Mouse (Mus musculus): ENCODE data around the gene Hlcs. TPM values are rescaled to one million over a fixed set of nuclear protein-coding genes. Genes with fewer than 3 reads are reported as not detected.

Gene Hlcs
- polyA plus RNA-seq, 1 experiment = 6.6 TPM

DNA sequence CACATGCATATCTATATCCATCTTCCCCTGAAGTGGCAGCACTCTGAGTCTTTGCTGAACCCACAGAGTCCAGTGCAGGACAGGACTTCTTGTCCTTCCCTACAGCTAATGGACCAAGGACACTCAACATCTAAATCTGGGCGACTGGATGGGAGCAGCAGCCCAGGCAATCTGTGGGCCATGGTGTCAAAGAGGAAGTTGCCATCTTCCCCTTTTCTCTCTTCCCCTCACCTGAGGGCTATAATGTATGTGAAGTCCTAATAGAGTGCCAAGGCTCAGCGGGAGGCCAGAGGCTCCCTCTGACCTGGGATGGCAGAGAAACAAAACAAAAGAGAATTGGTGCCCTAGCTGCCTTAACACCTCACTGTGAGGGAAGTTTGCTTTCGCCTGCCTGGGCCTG is 29.4 kb downstream of the Hlcs start:
- Histone ChIP-seq H3K27ac (replicated peaks; ENCODE audit: low read depth, low read length) (no peak overlapping the region), H3K4me1 (ENCODE audit: control insufficient read depth, insufficient read depth, insufficient read length, low read length) (no peaks in the 10 kb centered on the region), H3K4me3 (ENCODE audit: insufficient read depth, low read depth, low read length) (no peak overlapping the region)

DNA sequence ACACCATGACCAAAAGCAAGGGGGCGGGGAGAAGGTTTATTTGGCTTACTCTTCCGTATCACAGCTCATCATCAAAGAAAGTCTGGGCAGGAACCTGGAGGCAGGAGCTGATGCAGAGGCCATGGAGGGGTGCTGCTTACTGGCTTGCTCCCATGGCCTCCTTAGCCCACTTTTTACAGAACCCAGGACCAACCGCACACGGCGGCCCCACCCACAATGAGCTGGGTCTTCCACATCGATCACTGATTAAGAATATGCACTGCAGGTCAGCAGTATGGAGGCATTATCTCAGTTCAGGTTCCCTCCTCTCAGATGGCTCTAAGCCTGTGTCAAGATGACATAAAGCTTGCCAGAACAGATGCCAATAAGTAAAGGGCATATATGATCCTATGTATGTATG is 42.5 kb downstream of the Hlcs start:
- H3K4me1 ChIP-seq (ENCODE audit: control insufficient read depth, insufficient read depth, insufficient read length, low read length) = no peaks in the 10 kb centered on the region
- no peak overlapping the region for H3K4me3 ChIP-seq (ENCODE audit: insufficient read depth, low read depth, low read length)
- no peak overlapping the region for H3K27ac ChIP-seq (replicated peaks; ENCODE audit: low read depth, low read length)

DNA sequence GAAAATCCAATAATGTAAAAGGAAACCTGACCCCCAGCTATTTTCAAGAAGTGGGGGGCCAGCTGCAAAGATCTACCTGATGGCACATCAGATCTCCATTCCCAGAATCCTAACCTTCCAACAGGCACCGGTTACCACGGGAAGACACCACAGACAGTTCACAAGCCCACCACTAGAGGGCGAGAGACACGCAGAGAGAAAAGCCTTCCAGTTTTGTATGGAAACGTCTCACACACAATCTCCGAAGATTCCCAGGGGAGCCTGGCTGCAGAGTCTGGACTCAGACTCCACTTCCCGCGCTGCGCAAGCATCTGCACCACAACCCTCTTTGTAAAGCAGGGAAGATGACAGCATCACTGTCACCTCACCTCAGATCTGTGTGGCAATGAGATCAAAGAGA is 43.7 kb downstream of the Hlcs start:
- Histone ChIP-seq H3K27ac (replicated peaks; ENCODE audit: low read depth, low read length) (no peak overlapping the region), H3K4me1 (ENCODE audit: control insufficient read depth, insufficient read depth, insufficient read length, low read length) (no peaks in the 10 kb centered on the region), H3K4me3 (ENCODE audit: insufficient read depth, low read depth, low read length) (no peak overlapping the region)

DNA sequence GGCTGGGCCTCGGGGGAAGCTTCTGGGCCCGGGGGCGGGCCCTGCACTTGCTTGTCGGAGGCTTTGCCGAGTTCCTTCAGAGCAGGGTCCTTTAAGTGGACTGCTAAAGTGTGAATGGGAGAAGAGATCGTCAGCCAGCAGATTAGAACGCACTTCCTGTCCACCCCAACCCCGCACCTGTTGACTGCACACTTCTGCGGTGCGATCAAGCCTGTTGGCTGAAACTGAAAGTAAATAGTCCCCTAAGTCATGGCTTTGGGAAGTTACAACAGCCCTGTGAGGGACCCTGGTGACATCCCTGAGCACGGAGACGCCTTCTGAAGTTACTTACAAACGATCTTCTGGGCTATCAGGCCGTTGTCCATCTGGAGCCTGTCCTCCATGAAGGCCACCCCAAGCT is 45.2 kb downstream of the Hlcs start:
- no peaks in the 10 kb centered on the region for H3K4me1 ChIP-seq (ENCODE audit: control insufficient read depth, insufficient read depth, insufficient read length, low read length)
- H3K4me3 ChIP-seq (ENCODE audit: insufficient read depth, low read depth, low read length) = no peak overlapping the region
- H3K27ac ChIP-seq (replicated peaks; ENCODE audit: low read depth, low read length) = no peak overlapping the region

DNA sequence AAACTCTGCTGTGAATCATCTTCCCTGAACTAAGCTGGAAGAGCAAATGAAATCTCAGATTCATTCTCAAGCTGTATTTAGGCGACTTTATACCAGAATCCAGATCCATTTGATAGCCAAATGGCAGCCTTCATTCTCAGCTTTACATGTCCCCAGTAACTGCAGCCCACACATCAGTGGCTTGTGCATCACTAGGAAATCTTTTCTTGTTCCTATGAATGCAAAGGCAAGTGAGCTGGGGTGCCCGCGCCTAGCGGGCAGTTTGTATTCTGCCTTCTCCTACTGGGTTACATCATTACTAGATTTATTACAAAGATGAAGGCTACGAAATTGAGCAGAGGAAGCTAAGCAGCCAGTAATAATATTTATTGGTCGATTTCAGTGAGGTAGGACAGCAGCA is 48.8 kb downstream of the Hlcs start:
- H3K4me3 ChIP-seq (ENCODE audit: insufficient read depth, low read depth, low read length) = no peak overlapping the region

DNA sequence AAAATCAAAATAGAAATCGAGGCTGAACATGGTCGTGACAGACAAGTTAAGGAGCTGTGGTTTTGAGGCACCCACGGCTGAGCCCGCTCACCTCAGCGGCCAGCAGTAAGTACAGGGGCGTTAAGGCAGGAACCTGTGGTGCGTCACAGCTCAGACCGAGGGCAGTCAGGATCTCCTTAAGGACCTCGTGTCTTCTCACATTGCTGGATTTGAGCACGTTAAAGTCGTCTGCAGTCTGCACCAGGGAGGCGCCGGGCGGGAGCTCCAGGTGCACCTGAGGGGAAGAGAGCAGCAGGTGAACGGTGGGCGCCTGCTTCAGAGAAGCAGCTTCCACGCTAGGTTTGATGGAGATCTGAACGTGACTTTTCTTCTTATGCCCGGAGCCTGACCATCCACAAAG is 50.9 kb downstream of the Hlcs start:
- no peak overlapping the region for H3K4me3 ChIP-seq (ENCODE audit: insufficient read depth, low read depth, low read length)
- H3K27ac ChIP-seq (replicated peaks; ENCODE audit: low read depth, low read length) = no peak overlapping the region
- H3K4me1 ChIP-seq (ENCODE audit: control insufficient read depth, insufficient read depth, insufficient read length, low read length) = no peaks in the 10 kb centered on the region

More for the DNA sequence above, 48.8 kb downstream of the Hlcs start:
- Histone ChIP-seq H3K4me1 (ENCODE audit: control insufficient read depth, insufficient read depth, insufficient read length, low read length) (no peaks in the 10 kb centered on the region), H3K27ac (replicated peaks; ENCODE audit: low read depth, low read length) (no peak overlapping the region)

DNA sequence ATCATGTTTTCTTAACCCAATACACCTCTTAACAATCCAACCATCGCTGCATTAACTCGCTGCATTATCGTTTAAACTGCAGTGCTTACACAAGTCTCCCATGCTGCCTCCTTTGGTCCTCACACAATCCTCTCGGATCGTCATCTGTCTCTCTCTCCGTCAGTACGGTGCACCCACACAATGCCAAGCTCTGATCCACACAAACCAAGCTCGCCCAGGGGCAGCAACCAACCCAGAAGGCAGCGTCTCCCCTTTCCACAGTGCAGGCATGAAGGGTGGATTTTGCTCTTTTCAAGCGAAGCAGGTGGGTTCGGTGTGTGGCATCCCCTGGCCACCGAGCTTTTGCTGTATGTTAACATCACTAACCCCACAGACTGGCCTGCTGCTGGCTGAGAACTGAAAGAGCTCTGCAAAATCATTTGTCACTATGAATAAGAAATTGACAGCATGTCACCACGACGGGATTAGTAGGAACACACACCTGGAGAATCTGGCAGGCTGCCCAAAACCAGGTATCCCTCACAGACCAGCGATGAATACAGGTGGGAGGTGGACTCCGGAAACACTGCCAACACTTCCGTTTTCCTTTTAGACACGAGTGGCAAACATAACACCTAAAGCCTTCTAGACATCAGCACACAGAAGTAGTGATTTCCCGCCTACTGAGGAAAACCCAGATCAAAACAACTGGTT is 52.3 kb downstream of the Hlcs start:
- H3K4me1 ChIP-seq (ENCODE audit: control insufficient read depth, insufficient read depth, insufficient read length, low read length) = no peaks in the 10 kb centered on the region
- H3K4me3 ChIP-seq (ENCODE audit: insufficient read depth, low read depth, low read length) = no peak overlapping the region
- no peak overlapping the region for H3K27ac ChIP-seq (replicated peaks; ENCODE audit: low read depth, low read length)

DNA sequence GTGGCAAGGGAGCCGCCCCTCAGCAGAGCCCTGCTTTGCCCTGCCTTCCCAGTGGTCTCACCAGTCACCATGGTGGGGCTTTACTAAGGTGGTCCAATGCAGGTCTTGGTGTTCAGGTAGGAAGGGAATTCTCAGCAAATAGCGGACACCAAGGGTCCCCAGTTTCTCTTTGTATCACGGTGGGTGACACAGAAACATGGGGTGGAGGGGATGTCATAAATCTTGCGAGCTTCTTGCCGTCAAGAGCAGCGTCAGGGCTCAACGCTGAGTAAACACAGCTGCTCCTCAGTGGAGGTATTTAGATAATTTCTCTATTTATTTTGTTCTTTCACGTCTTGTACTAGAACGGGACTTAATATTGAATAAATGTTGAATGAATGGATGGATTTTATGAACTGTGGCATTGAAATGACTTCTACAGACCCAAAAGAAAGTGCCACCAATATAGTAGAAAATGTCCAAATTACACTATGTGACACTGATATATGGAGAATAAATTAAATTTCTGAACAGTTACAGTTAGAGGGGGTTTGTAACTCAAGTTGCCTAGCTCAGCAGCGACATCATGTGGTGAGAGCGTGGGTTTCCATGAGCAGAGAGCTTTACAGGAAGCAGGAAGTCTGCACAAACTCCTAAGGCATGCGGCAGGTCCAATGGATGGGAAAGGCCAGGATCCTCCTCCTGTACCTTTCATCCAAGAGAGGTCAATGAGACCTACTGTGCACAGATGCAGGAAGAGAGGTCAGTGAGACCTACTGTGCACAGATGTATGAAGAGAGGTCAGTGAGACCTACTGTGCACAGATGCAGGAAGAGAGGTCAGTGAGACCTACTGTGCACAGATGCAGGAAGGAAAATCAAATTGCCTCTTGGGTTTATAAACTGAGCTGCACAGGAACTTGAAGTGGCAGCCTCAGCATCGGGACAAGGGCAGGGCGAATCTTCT is 54.7 kb downstream of the Hlcs start:
- H3K4me1 ChIP-seq (ENCODE audit: control insufficient read depth, insufficient read depth, insufficient read length, low read length) = no peaks in the 10 kb centered on the region
- H3K4me3 ChIP-seq (ENCODE audit: insufficient read depth, low read depth, low read length) = no peak overlapping the region
- no peak overlapping the region for H3K27ac ChIP-seq (replicated peaks; ENCODE audit: low read depth, low read length)

DNA sequence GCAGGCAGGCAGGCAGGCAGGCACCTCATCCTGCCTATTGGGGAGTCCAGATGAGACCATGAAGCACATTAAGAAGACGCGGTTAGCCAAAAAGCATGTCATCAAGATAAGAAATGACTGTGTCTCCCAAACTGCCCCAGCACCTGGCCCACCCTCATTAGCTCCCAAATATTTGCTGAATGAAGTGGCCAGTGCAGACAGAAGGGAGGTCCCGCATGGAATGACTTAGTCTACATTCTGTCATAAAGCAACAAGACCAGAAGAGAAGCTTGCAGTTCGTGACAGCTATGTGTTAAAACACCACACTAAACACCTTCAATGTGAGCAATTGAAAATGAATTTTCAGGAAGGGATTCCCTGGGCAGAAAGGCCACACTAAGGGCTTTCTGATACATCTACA is 57.8 kb downstream of the Hlcs start:
- no peak overlapping the region for H3K27ac ChIP-seq (replicated peaks; ENCODE audit: low read depth, low read length)
- no peak overlapping the region for H3K4me3 ChIP-seq (ENCODE audit: insufficient read depth, low read depth, low read length)
- H3K4me1 ChIP-seq (ENCODE audit: control insufficient read depth, insufficient read depth, insufficient read length, low read length) = no peaks in the 10 kb centered on the region

DNA sequence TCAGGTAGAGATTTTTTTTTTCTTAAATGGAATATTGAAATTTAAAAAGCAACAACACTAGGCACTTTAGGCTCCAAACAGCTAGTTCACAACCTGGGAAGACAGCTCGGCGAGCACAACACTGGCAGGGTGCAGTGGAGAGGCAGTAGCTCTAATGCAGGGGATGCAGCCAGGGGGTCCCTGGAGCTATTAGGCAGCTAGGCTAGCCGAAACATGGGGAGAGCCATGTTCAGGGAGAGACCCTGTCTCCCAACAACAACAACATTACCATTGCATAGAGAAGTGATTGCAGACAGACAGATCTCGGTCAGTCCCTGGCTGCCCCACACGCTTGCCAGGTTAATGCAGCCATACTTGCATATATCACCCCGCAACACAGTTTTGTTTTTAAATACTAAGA is 58.3 kb downstream of the Hlcs start:
- no peak overlapping the region for H3K4me3 ChIP-seq (ENCODE audit: insufficient read depth, low read depth, low read length)
- H3K27ac ChIP-seq (replicated peaks; ENCODE audit: low read depth, low read length) = no peak overlapping the region
- H3K4me1 ChIP-seq (ENCODE audit: control insufficient read depth, insufficient read depth, insufficient read length, low read length) = no peaks in the 10 kb centered on the region

DNA sequence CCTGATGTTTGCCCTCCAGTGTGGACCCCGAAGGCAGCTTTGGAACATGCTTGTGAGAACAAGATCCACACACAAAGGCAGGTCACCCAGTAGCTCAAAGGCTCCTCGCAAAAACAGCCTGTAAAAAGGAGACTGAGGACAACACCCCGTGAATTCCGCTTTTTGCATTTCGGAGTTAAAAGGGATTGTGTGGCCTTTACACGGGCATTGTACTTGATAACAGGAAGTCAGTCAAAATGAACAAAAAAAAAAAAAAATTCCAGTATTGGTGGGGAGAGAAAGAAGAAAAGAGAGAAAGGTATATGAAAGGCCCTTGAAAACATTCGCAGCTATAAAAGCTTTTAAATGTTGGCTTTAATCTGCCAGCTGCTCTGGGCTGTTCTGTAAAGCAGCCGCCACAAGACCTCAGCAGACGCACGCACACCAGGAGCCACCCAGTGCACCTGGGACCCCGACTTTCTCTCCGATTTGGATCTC is 58.9 kb downstream of the Hlcs start:
- no peak overlapping the region for H3K4me3 ChIP-seq (ENCODE audit: insufficient read depth, low read depth, low read length)
- no peak overlapping the region for H3K27ac ChIP-seq (replicated peaks; ENCODE audit: low read depth, low read length)
- no peaks in the 10 kb centered on the region for H3K4me1 ChIP-seq (ENCODE audit: control insufficient read depth, insufficient read depth, insufficient read length, low read length)

DNA sequence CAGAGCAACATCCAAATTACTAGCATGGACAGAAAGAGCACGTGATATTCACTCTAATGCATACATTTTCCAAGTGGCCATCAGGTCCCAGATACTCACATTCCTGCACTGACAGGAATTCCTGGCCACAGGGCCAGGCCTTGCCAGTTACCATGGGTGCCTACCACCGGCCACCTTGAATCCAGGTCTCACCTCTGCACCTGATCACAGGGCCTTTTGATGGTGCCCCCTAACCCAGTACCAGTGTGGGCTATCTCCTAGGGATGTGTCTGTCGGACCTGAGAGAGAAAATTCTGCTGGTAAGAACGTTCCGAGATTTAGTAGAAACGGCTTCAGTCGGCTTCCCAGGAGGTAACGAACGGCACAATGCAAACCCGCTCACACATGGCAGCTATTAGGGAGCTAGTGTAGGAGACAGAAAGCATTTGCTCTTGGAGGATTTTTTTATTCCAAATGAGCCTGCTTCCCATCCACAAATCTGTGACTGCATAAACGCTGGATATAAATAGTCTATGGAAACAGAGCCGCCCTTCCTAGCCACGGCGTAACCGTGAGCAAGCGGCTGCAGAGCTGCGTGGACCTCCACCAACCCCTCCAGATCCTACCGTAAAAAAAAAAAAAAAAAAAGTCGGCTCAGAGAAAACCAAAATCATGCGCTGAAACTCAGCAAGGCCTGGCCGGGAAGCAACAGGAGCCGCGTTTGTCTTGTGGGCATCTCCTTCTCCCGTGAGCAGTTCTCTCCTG is 59.5 kb downstream of the Hlcs start:
- Histone ChIP-seq H3K4me3 (ENCODE audit: insufficient read depth, low read depth, low read length) (no peak overlapping the region), H3K4me1 (ENCODE audit: control insufficient read depth, insufficient read depth, insufficient read length, low read length) (no peaks in the 10 kb centered on the region), H3K27ac (replicated peaks; ENCODE audit: low read depth, low read length) (no peak overlapping the region)

DNA sequence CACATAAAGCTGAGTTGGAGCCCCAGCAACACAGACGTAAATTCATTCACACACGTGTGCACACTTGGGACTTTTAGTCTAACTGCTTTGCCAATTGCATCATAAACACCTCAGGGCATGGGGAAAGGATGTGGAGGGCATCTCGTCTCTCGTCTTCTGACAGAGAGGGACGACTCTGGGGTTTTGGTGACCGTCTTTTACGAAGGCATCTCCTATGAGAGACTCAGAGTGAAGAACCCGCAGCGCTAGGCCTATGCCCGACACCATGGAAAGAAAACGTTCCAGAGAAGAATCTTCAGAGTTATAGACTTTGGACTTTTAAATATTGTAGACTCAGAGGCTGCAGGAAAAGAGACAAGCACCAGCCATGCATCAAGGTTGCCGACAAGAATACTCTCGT is 61.6 kb downstream of the Hlcs start:
- H3K27ac ChIP-seq (replicated peaks; ENCODE audit: low read depth, low read length) = no peak overlapping the region
- no peaks in the 10 kb centered on the region for H3K4me1 ChIP-seq (ENCODE audit: control insufficient read depth, insufficient read depth, insufficient read length, low read length)
- H3K4me3 ChIP-seq (ENCODE audit: insufficient read depth, low read depth, low read length) = no peak overlapping the region

DNA sequence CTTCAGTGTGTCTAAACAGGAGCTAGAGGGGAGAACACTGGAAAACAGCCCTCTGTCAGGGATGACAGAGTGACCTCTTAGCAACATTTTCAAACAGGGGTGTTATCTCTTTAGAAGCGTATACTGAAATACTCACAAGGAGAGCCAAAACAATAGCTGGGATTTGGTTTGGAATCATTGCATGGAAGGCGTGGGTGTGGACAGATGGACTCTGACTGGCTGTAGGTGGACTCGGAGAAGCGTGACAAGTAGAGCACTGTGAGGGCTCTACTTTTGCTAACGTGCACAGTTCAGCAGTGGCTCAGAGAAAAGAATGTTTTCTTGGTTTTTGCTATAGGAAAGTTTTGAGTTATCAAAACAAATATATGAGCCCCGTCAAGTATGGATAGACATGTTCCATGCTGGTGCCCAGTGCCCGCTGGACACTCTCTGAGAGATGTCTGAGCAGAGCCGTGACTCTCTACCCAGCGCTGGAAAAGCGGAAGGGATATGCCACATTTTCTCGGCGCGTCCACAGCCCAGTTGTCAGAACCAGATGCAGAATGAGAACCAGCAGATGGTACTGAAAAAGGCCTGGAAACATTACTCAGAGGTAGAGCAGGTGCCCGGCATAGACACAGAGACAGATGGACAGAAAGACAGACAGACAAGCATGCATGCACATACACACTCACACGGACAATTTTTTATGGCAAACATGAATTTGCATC is 62.6 kb downstream of the Hlcs start:
- no peaks in the 10 kb centered on the region for H3K4me1 ChIP-seq (ENCODE audit: control insufficient read depth, insufficient read depth, insufficient read length, low read length)
- H3K4me3 ChIP-seq (ENCODE audit: insufficient read depth, low read depth, low read length) = no peak overlapping the region
- peak overlapping the region; percentile 75 for H3K27ac ChIP-seq (replicated peaks; ENCODE audit: low read depth, low read length)

DNA sequence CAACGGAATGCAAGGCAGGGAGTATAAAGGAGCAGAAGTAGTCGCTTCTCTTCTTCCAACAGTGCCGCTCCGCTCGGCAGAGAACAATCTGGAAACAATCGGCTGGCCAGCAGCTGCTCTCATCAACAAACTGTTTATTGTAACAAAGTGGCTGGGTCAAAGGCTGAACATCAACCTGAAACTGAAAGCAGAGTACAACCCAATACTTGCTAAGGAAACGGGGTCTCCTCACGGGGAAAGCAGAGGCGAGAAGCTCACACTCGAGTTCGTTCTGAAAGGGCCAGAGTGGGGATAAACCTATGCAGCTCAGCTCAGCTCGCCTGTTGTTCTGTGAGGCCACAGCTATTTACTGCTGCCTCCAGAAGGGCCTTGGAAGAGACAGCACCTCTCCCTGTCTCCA is 63.2 kb downstream of the Hlcs start:
- peak overlapping the region; percentile 79 for H3K27ac ChIP-seq (replicated peaks; ENCODE audit: low read depth, low read length)
- no peaks in the 10 kb centered on the region for H3K4me1 ChIP-seq (ENCODE audit: control insufficient read depth, insufficient read depth, insufficient read length, low read length)
- H3K4me3 ChIP-seq (ENCODE audit: insufficient read depth, low read depth, low read length) = peak overlapping the region; percentile 34; the same call in 1 of the 2 replicates
